In genomic region chr15:96768301-96768993, GRCm38 (mm10) we compare ENCODE assay signal across 9 mouse cellular contexts.
DNase-seq lines count a peak whose midpoint lies in the region; ATAC-seq lines count a peak whose summit lies in the region.
"Had no signal": no experiment of that assay in that cellular context is flagged by ENCODE, and none has a peak within 500 bp of the region (broad histone marks: within the 10 kb centered on the region; RNA-seq: fewer than 3 reads in every experiment).

No protein-coding gene starts in this region.

- no peak overlapping the region for H3K4me2 ChIP-seq in heart, embryonic 12.5 days
- no peak overlapping the region for H3K4me2 ChIP-seq in midbrain, embryonic 16.5 days (ENCODE audit: low read length)

- H3K36me3 ChIP-seq in heart, embryonic 12.5 days, result no peaks in the 10 kb centered on the region
- no peaks in the 10 kb centered on the region for H3K36me3 ChIP-seq in midbrain, embryonic 16.5 days (ENCODE audit: control insufficient read depth, insufficient read depth, low read length)
- H3K36me3 ChIP-seq: forebrain, embryonic 10.5 days had no signal

- H3K27ac ChIP-seq in heart, embryonic 12.5 days (ENCODE audit: poor library complexity, severe bottlenecking), result no peak overlapping the region
- no peak overlapping the region for H3K27ac ChIP-seq in midbrain, embryonic 16.5 days (ENCODE audit: low read length)
- H3K27ac ChIP-seq: forebrain, embryonic 10.5 days had no signal

- intact Hi-C loops in left cerebral cortex, postnatal 4 days (cut with DNase I), result no loop called here

- H3K27me3 ChIP-seq in heart, embryonic 12.5 days (replicated peaks), result no peaks in the 10 kb centered on the region
- no peaks in the 10 kb centered on the region for H3K27me3 ChIP-seq in midbrain, embryonic 16.5 days (ENCODE audit: control insufficient read depth, insufficient read depth, low read depth, low read length)

- H3K9me3 ChIP-seq in heart, embryonic 12.5 days (replicated peaks), result no peaks in the 10 kb centered on the region
- no peaks in the 10 kb centered on the region for H3K9me3 ChIP-seq in midbrain, embryonic 16.5 days (replicated peaks; ENCODE audit: control insufficient read depth, low read length, poor library complexity, severe bottlenecking)
- H3K9me3 ChIP-seq: forebrain, embryonic 10.5 days had no signal

- DNase-seq in left cerebral cortex, postnatal 4 days, result peak; percentile 13
- DNase-seq in left cerebral cortex, adult 11 months (ENCODE audit: low spot score), result no peak
- DNase-seq in ZHBTc4 (ENCODE audit: low read depth, low spot score), result peak; percentile 60
- DNase-seq in c-Kit-positive CD71-positive TER-119-positive erythroid progenitor cells, embryonic 14.5 days (ENCODE audit: low spot score), result no peak
- DNase-seq in left cerebral cortex, adult 8-10 months (ENCODE audit: low spot score in 2 of 2), result no peak

- H3K9ac ChIP-seq in heart, embryonic 12.5 days, result no peak overlapping the region
- H3K9ac ChIP-seq in midbrain, embryonic 16.5 days (ENCODE audit: low read depth, low read length), result no peak overlapping the region

- peaks cover 39% of the 10 kb centered on the region for H3K4me1 ChIP-seq in heart, embryonic 12.5 days (replicated peaks)
- no peaks in the 10 kb centered on the region for H3K4me1 ChIP-seq in midbrain, embryonic 16.5 days (ENCODE audit: control insufficient read depth, insufficient read depth, low read length)

- 77% methylated on average over 19 of the region's 19 CpGs for WGBS in heart, embryonic 12.5 days
- 79% methylated on average over 19 of the region's 19 CpGs for WGBS in midbrain, embryonic 16.5 days

- ATAC-seq in heart, embryonic 12.5 days (ENCODE audit: insufficient number of reproducible peaks, low FRiP score), result 0 out of 2 replicates have a peak, but pooled peaks have one; percentile 33
- peak; percentile 94 for ATAC-seq in megakaryocyte, adult 5-6 weeks (ENCODE audit: poor library complexity, severe bottlenecking)
- ATAC-seq in midbrain, embryonic 16.5 days, result no peak

- no peak overlapping the region for H3K4me3 ChIP-seq in heart, embryonic 12.5 days
- H3K4me3 ChIP-seq in midbrain, embryonic 16.5 days (ENCODE audit: low read depth, low read length), result no peak overlapping the region
- H3K4me3 ChIP-seq: forebrain, embryonic 10.5 days had no signal

Comparison
In these comparisons a context has a peak if more than half of its experiments do, and no peak if none do; other contexts are left out.
1. DNase-seq: peak in left cerebral cortex, postnatal 4 days (single experiment) and ZHBTc4 (single experiment); none in left cerebral cortex, adult 11 months (single experiment), c-Kit-positive CD71-positive TER-119-positive erythroid progenitor cells, embryonic 14.5 days (single experiment) and left cerebral cortex, adult 8-10 months (0 of 2).